Mouse (Mus musculus): Measurements from ENCODE around the gene Atg5.
A peak's percentile ranks its signal among the peaks of the same experiment; 100 is the strongest.

Atg5 gene

DNA sequence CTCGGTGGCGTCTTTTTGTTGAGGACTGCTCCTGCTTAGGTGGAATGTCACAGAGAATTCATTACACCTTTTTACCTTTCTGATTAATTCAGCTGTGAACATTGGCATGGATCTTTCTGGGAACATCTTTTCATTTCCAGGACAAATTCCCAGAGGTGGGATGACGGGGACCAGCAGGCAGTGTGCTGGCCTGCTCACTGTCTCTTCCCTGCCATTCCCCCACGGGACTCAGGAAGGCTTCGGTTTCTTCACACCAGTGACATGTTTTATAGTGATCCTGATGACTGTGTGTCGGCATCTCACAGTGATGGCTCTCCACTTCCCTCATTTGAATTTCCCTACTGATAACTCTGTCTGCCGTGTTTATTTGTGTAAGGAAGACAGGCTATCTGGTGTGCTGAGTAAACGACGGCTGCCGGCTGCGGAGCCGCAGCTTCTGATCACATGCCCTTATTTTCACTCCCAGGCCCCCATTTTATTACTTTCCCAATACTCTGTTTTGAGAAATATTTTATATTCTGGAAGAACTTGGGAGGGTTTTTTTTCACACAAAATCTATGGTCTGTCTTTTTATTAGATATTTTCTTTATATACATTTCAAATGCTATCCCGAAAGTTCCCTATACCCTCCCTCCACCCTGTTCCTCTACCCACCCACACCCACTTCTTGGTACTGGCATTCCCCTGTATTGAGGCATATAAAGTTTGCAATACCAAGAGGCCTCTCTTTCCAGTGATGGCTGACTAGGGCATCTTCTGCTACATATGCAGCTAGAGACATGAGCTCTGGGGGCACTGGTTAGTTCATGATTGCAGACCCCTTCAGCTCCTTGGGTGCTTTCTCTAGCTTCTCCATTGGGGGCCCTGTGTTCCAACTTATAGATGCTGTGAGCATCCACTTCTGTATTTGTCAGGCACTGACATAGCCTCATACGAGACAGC is 80.6 kb downstream of the Atg5 start:
- DNase-seq (ENCODE audit: low read depth, low spot score), result no peak

GRCm38 (mm10) chr10:44353467-44353866 is 85.3 kb downstream of the Atg5 start:
- no peak for DNase-seq (ENCODE audit: low read depth, low spot score)

- DNase-seq (ENCODE audit: low read depth, low spot score), result no peak
Measured at GRCm38 (mm10) chr10:44354393-44354792, 86.2 kb downstream of the Atg5 start.

- DNase-seq (ENCODE audit: low read depth, low spot score), result no peak
Measured at GRCm38 (mm10) chr10:44355216-44355615, 87.1 kb downstream of the Atg5 start.

GRCm38 (mm10) chr10:44356625-44357024 is 88.5 kb downstream of the Atg5 start:
- DNase-seq (ENCODE audit: low read depth, low spot score), result no peak

DNA sequence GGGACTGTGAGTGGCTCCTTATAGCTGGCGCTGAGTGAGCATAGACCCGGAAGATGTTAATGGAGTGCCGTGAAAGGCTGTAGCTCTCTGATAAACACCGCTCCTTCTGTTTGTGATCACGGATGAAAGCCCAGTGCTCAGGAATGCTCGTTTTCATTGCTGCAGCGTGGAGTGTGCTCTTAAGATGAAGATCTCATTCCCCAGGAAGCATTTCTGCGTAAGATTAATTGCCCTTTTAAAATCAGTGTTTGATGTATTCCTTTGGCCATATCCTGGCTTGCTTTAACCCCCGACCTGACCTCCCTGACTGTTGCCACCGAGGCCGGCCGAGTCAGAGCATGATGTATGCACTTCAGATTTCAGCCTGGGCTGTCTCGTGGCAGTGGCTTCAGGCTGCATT is 89.2 kb downstream of the Atg5 start:
- peak; percentile 30 for DNase-seq (ENCODE audit: low read depth, low spot score)

DNA sequence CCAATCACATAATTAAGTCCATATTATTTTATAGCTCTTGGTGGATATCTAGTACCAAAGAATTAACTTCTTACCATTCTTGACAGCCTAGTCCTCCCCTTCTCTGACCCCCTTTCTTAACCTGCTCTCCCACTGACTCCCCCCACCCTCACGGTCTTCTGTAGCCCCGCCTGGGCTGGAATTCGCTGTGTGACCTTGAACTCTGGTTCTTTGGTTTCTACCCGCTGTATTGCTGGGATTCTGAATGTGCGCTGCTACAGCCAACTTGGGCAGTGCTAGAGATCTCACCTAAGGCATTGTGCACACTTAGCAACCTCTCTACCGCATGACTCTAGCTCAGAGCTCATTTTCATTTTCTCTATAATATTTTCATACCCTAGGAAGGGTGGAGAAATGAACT is 90.7 kb downstream of the Atg5 start:
- DNase-seq (ENCODE audit: low read depth, low spot score), result no peak

- no peak for DNase-seq (ENCODE audit: low read depth, low spot score)
Measured at GRCm38 (mm10) chr10:44360632-44361031, 92.5 kb downstream of the Atg5 start.

DNA sequence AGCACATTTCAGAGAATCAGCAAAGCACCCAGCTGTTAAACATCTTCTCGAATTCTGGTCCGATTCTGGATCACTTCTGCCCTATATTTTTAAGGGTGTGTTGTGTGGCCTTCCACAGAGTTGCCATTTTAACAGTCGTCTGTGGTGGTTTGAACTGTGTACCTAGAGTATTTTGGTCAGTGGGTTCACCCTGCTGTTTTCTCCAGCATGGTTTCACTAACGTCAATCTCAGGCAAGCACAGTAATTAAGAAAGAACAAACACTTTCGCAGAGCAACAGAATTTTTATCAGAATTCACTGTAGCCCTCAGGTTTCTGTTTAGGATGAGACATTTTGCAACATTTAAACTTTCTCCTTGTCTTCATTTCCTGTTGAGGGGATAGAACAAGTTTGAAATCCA is 94.3 kb downstream of the Atg5 start:
- DNase-seq (ENCODE audit: low read depth, low spot score), result no peak

GRCm38 (mm10) chr10:44362846-44363245 is 94.7 kb downstream of the Atg5 start:
- no peak for DNase-seq (ENCODE audit: low read depth, low spot score)

- no peak for DNase-seq (ENCODE audit: low read depth, low spot score)
Measured at GRCm38 (mm10) chr10:44366186-44366585, 98.0 kb downstream of the Atg5 start.

DNA sequence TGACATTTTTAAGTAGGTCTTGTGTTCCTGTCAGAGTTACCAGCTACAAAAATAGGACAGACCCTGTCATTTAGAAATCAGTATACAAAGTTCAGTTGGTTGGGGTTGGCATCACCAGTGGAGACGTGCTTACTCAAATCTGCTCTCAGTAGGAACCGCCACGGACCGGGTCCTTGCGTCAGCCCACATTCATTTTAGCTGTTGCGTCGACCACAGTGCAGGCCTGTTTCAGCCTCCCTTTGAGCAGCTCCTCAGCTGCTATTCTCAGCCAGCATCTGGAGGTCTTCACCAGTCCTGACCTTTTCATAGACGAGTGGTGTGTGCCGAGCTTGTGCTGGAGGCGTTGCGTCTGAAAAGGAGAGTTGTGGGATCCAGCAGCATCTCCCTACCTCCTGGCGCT is 98.9 kb downstream of the Atg5 start:
- no peak for DNase-seq (ENCODE audit: low read depth, low spot score)

- DNase-seq (ENCODE audit: low read depth, low spot score), result no peak
Measured at GRCm38 (mm10) chr10:44368596-44368995, 100.4 kb downstream of the Atg5 start.

DNA sequence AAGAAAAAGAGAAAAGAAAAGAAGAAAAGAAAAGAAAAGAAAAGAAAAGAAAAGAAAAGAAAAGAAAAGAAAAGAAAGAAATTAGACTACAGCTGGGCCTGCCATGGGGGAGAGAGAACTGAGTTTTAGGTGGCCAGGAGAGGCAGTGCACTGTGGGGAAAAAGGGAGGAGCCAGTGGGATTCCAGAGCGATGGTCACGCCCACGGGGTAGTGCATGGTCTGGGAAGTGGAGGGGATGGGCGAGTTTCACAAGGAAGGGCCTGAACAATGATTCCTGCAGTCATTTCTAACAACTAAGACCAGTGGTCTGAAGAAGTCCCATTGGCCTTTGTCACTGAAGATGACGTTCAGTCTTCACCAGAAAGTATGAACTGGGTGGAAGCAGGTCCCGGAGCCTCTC is 102.5 kb downstream of the Atg5 start:
- DNase-seq (ENCODE audit: low read depth, low spot score), result no peak

DNA sequence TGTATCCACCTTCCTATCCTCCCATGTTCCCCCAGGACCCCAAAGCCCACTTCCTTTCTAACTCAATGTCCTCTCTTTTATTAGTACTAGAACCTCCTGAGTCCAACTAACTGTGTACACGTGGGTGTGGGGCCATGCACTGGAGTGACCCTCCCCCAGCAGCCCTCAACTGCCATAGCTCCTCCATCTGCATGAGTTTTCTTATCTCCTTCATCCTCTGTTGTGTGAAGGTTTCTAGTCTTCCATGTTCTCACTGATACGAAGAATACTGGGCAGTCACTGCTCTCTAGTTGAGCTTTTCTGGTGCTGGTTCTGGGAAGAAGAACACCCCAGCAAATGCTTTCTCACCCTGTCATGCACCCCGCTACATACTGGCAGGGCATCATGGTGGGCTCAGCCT is 104.1 kb downstream of the Atg5 start:
- DNase-seq (ENCODE audit: low read depth, low spot score), result no peak

GRCm38 (mm10) chr10:44374678-44375077 is 106.5 kb downstream of the Atg5 start:
- no peak for DNase-seq (ENCODE audit: low read depth, low spot score)

DNA sequence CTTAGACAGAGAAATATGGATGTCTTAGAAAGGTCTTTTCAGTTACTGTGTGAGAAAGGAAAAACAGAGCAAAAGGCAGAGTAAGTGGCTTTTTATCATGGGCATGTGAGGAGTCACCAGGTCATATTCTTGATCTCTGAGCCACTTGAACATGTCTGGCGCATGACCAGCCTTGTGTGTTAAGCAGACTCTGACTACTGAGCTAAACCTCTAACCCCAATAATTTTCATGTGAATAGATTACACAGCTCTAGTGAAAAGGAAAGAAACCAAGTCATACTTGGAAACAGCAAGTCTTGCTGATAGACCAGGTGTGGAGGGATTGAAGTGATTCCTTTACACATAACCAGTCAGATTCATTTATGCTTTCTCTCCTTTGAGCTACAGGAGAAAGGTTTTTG is 107.3 kb downstream of the Atg5 start:
- no peak for DNase-seq (ENCODE audit: low read depth, low spot score)

DNA sequence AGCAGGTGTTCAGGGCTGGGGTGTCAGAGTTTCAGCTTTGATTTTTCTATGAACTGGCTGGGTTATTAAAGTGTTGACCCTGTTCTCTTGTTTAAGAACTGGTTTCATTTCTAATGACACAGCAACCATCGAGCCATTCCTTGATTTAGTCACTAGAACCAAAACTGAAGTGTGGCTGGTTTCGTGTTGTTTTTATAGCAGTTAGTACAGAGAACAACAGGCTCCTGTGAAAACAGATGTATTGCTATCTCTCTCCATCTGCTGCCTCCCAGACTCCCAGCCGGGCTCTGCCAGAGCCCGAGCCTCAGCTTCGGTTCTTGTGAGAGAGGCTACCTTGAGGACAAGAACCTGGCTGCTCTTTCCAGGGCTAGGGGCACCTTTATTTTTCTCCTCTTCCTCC is 109.7 kb downstream of the Atg5 start:
- DNase-seq (ENCODE audit: low read depth, low spot score), result no peak

DNA sequence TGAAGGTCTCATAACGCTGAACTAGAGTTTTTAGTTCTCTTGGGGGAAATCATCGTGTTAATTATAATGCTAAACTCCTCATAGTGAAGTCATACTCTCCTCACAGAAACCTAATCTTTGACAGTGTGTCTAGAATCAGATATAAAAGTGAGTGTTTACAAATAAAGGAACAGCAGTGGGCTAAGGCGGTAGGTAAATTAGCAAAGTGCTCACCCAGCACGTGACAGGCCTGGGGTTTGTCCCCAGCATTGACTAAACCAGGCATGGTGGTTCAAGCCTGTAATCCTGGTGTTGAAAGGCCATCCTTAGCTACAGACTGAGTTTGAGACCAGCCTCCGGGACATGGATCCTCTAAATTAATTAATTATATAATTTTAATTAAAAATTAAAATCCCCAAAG is 110.2 kb downstream of the Atg5 start:
- no peak for DNase-seq (ENCODE audit: low read depth, low spot score)

DNA sequence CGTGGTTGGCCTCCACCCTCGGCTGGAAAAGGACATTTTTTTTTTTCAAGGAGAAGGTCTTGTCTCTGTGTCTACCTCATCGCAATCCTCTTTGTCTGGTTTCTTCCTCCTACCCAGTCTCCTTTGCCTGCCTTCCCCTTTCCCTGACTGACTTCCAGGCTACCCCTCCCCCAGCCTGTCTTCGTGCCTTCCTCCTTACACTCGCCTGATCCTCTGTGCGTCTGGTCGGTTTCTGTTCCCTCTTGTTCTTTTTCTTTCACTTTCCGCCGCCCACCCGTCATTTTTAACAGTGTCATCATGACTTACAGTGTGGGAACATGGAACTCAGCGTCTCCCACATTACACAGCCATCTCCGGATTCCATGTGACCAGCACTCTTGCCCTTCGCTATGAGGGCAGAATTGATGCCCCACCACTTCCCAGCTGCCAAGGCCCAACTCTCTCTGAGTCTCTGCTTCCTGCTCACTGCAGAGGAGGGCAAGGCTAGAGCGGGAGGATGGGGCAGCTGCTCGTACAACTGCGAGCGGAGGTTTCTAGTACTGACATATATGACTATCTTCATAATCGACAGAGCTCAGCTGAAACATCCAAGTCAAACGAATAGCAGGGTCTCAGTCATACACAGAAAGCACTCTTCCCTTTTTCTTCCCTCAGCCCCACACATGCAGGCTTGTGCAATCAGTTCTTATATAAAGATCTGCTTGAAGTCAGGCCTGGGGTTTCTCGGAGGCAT is 112.5 kb downstream of the Atg5 start:
- no peak for DNase-seq (ENCODE audit: low read depth, low spot score)

GRCm38 (mm10) chr10:44381397-44381796 is 113.2 kb downstream of the Atg5 start:
- DNase-seq (ENCODE audit: low read depth, low spot score), result peak; percentile 13

- DNase-seq (ENCODE audit: low read depth, low spot score), result no peak
Measured at GRCm38 (mm10) chr10:44381948-44382347, 113.8 kb downstream of the Atg5 start.

GRCm38 (mm10) chr10:44383213-44383612 is 115.1 kb downstream of the Atg5 start:
- no peak for DNase-seq (ENCODE audit: low read depth, low spot score)

All from embryo, embryonic 11.5 days (tissue).